Mouse (Mus musculus) monocyte, adult 2 months (primary cell): ENCODE measurements at regions not wholly inside any gene's neighbourhood (a gene's known extent, or its start where the extent isn't known, plus 50 kb on each side); places are given as distances from the start of the nearest gene placed in this dataset.

Source experiments
- DNase-seq, 2 experiments: peaks; one replicate each; pipeline ENCODE4 v3.0.0; 2022; ENCODE audit warnings: low spot score in 2 of 2, low read depth in 1 of 2

DNA sequence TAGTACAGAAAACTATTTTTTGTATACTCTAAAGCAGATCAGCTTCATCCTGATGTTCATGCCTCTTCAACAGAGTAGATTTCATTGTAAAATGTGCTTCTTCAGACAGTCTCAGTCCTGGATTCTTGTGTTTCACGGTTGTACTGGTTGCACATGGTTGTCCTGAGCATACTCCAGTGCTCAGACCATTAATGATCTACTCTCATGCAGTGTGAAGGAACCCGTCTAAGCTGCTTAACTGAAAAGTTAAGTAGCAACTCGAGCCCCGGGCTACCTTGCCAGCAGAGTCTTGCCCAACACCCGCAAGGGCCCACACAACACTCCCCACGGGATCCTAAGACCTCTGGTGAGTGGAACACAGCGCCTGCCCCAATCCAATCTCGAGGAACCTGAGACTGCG, 380.3 kb upstream of the Fbxo33 start:
- no peak for DNase-seq

GRCm38 (mm10) chr12:59589354-59589753, 369.8 kb upstream of the Fbxo33 start:
- DNase-seq = no peak

DNA sequence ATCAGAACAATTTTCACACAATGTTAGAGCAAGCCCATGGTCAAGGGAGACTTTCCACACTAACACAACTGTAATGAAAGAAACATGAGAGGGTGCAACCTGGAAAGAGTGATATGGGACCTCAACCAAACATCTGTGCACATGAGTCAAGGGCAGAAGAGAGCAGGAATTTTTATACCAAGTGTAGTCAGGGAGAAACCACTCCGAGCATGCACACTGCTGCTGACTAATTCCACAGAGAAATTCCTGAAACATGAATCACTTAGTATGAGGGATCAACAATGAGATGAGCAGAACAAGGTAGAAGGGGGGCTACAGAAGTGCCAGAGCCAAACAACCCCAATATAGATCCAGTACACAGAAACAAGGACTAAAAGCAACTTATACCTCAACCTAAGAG, 363.1 kb upstream of the Fbxo33 start:
- no peak for DNase-seq

DNA sequence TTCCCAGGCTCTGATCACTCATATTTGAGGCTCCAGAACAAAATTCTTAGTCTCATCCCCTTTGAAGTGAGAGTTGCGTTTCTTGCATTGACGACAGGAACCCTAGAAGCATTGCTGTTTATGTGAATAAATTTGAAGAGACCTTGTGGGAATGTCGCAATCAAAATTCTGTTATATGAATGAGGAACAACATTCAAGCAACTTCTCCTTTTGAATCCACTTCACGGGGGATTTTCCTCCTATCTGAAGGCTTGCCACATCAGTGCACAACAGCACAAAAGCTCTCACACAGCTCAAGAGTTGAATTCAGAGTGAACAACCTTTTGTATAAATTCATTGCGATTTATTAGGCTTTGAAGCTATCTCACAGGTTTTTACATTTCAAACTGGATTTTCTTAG, 360.2 kb upstream of the Fbxo33 start:
- DNase-seq = peak in 1 of 2 experiments; percentile 9

GRCm38 (mm10) chr12:59563960-59564359, 344.4 kb upstream of the Fbxo33 start:
- no peak for DNase-seq

- no peak for DNase-seq
These were observed 320.3 kb upstream of the Fbxo33 start for GRCm38 (mm10) chr12:59539788-59540187.

DNA sequence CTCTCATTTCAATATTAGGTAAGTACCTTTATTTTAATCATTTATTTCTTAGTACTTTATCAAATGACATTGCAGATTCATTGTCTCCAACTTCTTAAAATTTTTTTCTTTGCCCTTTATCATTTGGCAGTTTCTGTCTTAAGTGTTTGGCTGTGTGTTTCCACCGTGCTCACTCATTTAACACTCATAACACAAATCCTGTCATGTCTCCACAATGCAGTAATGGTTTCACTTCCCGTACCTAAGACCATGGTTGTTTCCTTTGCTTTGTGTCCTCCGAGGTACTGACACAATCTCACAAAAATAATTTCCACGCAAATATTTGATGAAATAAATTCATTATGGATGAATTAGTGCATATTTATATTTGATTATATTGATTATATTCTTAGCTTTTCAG, 311.0 kb upstream of the Fbxo33 start:
- DNase-seq = no peak

- DNase-seq = no peak
These were observed 303.8 kb upstream of the Fbxo33 start for GRCm38 (mm10) chr12:59523368-59523767.

DNA sequence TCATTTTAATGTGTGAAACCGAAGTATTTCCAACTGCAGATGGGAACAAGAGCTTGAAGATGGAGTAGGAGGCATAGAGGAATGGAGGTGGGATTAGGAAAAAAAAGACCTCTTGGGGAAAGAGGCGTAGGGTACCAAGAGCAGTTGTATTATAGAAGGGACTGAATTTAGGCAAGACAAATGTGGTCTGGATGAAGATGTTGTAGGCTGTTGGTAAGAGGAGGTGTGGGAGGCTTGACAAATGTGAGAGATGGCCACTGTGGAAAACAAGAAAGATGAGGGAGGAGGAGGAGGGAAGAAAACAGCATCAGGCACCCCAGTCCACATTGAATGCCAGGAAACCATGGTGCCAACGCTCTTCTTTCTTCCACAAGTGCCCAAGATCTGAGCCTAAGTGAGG, 302.4 kb upstream of the Fbxo33 start:
- no peak for DNase-seq

GRCm38 (mm10) chr12:59509857-59510256, 290.3 kb upstream of the Fbxo33 start:
- DNase-seq = no peak

GRCm38 (mm10) chr12:59509175-59509574, 289.6 kb upstream of the Fbxo33 start:
- no peak for DNase-seq

GRCm38 (mm10) chr12:59507431-59507830, 287.9 kb upstream of the Fbxo33 start:
- no peak for DNase-seq

- DNase-seq = no peak
These were observed 277.9 kb upstream of the Fbxo33 start for GRCm38 (mm10) chr12:59497434-59497833.

GRCm38 (mm10) chr12:59488019-59488418, 268.5 kb upstream of the Fbxo33 start:
- DNase-seq = no peak

DNA sequence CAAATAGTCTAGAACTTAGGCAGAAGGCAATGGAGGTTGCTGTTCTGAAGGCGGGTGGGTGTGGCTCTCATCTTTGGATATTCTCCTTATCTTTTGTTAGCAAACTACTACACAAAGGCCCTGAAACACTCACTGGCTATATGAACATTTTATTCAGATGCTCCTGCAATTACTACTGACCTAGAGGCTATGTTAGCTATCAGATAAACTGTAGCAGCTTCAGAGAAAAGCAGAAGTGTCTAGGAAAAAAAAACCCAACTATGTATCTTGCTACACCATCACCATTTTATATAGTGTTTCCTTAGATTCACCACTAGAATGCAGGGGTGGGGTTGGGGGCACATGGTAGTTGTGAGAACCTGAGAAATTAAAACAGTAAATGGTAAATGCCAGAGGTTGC, 268.0 kb upstream of the Fbxo33 start:
- DNase-seq = no peak

DNA sequence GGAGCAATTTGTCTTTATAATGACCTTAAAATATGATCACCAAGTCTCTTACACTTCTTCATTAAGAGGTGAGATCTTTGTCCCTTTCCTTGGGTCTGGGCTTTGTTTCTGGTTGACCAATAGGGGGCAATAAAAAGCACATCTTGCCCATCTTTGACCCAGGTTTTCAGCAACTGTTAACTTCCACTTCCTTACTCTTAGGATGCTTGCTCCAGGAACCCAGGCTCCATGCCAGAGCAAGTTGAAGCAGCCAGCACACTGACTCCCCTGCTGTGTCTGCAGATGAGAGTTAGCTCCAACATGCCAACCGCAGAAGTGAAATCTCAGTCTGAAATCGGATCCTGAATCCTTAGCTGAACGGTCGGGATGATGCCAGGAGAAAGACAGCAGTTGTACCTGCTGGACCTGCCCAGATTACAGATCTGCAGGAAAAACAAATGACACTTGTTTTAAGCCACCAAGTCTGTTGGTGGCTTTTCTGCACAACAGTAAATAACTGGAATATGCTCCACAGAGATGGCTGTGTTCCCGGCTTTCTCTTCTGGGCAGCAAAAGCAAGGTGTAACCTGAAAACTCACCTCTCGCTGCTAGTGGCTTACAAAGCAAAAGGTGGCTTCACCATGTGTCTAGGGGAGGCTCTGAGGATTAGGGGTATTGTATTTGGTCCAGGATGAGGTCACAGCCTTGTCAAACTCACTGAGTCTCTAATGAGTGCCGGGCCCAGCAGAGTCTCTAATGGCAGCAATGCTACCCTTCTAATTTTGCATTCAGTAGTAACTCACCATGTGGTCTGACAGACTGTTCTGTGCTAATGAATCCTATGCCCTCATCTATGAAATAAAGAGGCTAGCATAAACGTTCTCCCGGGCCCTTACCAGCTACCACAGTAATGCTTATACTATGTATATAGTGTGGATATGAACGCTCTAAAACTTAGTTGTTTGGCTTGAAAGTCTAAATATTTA, 241.8 kb upstream of the Fbxo33 start:
- DNase-seq = no peak

DNA sequence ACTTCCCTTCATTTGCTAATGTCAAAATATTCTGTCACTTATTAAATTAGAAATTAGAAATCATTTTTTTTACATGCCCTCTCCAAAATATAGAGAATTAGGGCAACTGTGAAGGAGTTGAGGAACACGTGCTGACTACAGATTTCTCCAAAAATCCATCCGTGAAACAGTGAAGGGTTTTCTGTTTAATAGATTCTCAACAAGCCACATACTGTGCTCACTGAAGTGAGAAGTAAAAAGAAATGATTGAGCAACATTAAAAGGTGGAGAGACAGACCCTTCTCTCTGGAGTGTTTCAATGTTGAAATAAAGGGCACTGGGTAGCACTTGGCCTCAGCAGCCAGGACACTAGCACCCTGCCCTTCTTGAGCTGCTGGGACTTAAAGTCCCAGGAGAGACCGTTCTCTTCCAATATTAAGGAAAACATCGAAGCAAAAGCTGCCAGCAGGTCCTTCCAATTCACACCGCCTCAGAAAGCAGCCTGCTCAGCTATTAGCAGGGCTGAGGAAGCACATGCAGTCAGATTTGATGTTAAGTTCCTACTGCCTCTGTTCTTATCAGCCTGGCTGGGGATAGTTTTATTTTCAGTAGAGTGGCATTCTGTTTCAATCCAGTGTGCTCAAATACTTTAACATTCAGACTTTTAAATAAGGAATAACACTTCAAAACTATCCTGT, 236.8 kb upstream of the Fbxo33 start:
- no peak for DNase-seq

- no peak for DNase-seq
These were observed 195.5 kb upstream of the Fbxo33 start for GRCm38 (mm10) chr12:59415051-59415450.

- no peak for DNase-seq
These were observed 192.0 kb upstream of the Fbxo33 start for GRCm38 (mm10) chr12:59411491-59411890.

DNA sequence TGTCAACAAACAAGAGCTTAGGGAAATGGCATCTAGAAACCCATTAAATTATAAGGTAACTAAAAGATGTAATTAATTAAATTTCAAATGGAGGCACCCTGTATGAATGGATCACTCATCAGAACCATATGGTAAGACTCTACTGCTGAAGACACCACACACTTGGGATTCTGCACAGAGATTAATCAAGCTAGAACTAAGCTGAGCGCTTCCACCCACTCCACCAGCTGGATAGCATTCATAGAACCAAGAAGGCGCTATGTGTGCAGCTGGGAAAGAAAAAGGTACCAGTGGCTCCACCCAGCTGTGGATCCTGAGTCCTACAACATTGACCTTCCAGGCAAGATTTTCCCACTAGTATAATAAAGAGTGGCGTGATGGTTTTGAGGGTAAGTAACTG, 171.6 kb upstream of the Fbxo33 start:
- no peak for DNase-seq

DNA sequence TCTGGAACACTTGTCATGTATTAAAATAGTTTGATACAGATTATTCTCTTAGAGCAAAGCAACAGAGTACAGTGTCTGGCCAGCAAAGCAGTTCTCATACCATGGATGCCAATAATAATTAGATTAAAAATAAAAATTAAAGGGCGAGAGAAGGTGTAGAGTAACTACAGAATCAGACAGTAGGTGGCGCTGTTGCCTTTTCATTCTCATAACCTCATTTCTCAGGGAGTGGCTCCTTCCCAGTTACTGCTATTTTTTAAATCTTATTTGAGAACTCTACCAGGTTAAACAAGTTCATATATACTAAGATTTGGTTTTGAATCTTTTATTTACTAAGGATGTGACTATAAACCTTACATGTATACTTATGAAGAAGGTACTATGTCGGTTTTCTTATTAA, 163.3 kb upstream of the Fbxo33 start:
- no peak for DNase-seq

- DNase-seq = no peak
These were observed 122.1 kb upstream of the Fbxo33 start for GRCm38 (mm10) chr12:59341586-59341985.
